Mouse (Mus musculus): ENCODE results near the gene Tet3. TPM values are rescaled to one million over a fixed set of nuclear protein-coding genes. Genes with fewer than 3 reads are reported as not detected.

Tet3 gene
- total RNA-seq, 2 experiments from 2014 or later: 49.0 to 54.3 TPM

GRCm38 (mm10) chr6:83417104-83417502 is 41.8 kb downstream of the Tet3 start:
- DNase-seq: no peak
- intact Hi-C loops (cut with DNase I): no loop called here

- intact Hi-C loops (cut with DNase I): no loop called here
- DNase-seq: no peak
Measured at GRCm38 (mm10) chr6:83416261-83417103, 42.4 kb downstream of the Tet3 start.

GRCm38 (mm10) chr6:83415356-83415940 is 43.4 kb downstream of the Tet3 start:
- intact Hi-C loops (cut with DNase I): no loop called here
- no peak for DNase-seq

GRCm38 (mm10) chr6:83414601-83415355 is 44.1 kb downstream of the Tet3 start:
- no peak for DNase-seq
- intact Hi-C loops (cut with DNase I): loop anchor here (5.0 kb wide), 1 partner anchor 43 kb away; the partner anchor contains the start of gene Tet3

- intact Hi-C loops (cut with DNase I): loop anchor here (5.0 kb wide), 1 partner anchor 44 kb away; the partner anchor contains the start of gene Tet3
- no peak for DNase-seq
Measured at GRCm38 (mm10) chr6:83413686-83414085, 45.2 kb downstream of the Tet3 start.

GRCm38 (mm10) chr6:83412854-83413401 is 46.0 kb downstream of the Tet3 start:
- intact Hi-C loops (cut with DNase I): loop anchor here (5.0 kb wide), 1 partner anchor 44 kb away; the partner anchor contains the start of gene Tet3
- DNase-seq: peak; percentile 48 to 55

- DNase-seq: peak; percentile 48 to 51
- intact Hi-C loops (cut with DNase I): loop anchor here (5.0 kb wide), 1 partner anchor 45 kb away; the partner anchor contains the start of gene Tet3
Measured at GRCm38 (mm10) chr6:83412362-83412853, 46.5 kb downstream of the Tet3 start.

- no peak for DNase-seq
- intact Hi-C loops (cut with DNase I): loop anchor here (5.0 kb wide), 1 partner anchor 46 kb away; the partner anchor contains the start of gene Tet3
Measured at GRCm38 (mm10) chr6:83411635-83412361, 47.1 kb downstream of the Tet3 start.

- intact Hi-C loops (cut with DNase I): loop anchor here (5.0 kb wide), 1 partner anchor 47 kb away; the partner anchor contains the start of gene Tet3
- no peak for DNase-seq
Measured at GRCm38 (mm10) chr6:83410046-83410706, 48.7 kb downstream of the Tet3 start.

- intact Hi-C loops (cut with DNase I): no loop called here
- DNase-seq: no peak
Measured at GRCm38 (mm10) chr6:83408510-83408909, 50.4 kb downstream of the Tet3 start.

GRCm38 (mm10) chr6:83405511-83406064 is 53.3 kb downstream of the Tet3 start:
- no peak for DNase-seq
- intact Hi-C loops (cut with DNase I): no loop called here

- intact Hi-C loops (cut with DNase I): no loop called here
- no peak for DNase-seq
Measured at GRCm38 (mm10) chr6:83404571-83404970, 54.3 kb downstream of the Tet3 start.

- intact Hi-C loops (cut with DNase I): no loop called here
- DNase-seq: no peak
Measured at GRCm38 (mm10) chr6:83403481-83403880, 55.4 kb downstream of the Tet3 start.

- no peak for DNase-seq
- intact Hi-C loops (cut with DNase I): no loop called here
Measured at GRCm38 (mm10) chr6:83399790-83400189, 59.1 kb downstream of the Tet3 start.

GRCm38 (mm10) chr6:83397728-83398127 is 61.2 kb downstream of the Tet3 start:
- DNase-seq: no peak
- intact Hi-C loops (cut with DNase I): no loop called here

GRCm38 (mm10) chr6:83396711-83397110 is 62.2 kb downstream of the Tet3 start:
- intact Hi-C loops (cut with DNase I): no loop called here
- DNase-seq: no peak

- DNase-seq: no peak
- intact Hi-C loops (cut with DNase I): no loop called here
Measured at GRCm38 (mm10) chr6:83395544-83396229, 63.2 kb downstream of the Tet3 start.

GRCm38 (mm10) chr6:83394122-83394521 is 64.8 kb downstream of the Tet3 start:
- intact Hi-C loops (cut with DNase I): no loop called here
- no peak for DNase-seq

Data from heart, postnatal 10 days (tissue).